Mouse (Mus musculus) midbrain, embryonic 11.5 days (tissue): ENCODE results near the gene Acvr1b. TPM values are rescaled to one million over a fixed set of nuclear protein-coding genes. Genes with fewer than 3 reads are reported as not detected.

ENCODE experiments used
- ATAC-seq: fragments of 200-750 bp; cut with Nextera tagmentation; 2 replicates; pipeline ENCODE4 v1.8.0; 2017; ENCODE audit warnings: moderate TSS enrichment, moderate library complexity; ENCODE audit not compliant: low FRiP score
- DNase-seq: peaks from one replicate; pipeline ENCODE4 v3.0.0; 2015; ENCODE audit warnings: low spot score; ENCODE audit errors: missing footprints
- H3K27ac ChIP-seq: fragments of 300-500 bp; sonication (generic); 2 replicates; pipeline ENCODE4 v1.5.1; 2014; ENCODE audit warnings: low read depth, low read length
- H3K27me3 ChIP-seq: fragments of 300-500 bp; sonication (generic); 2 replicates; pipeline ENCODE4 v1.6.1; 2014; ENCODE audit warnings: mild to moderate bottlenecking, low read length, moderate library complexity, mixed read lengths; ENCODE audit not compliant: control insufficient read depth, insufficient read depth
- H3K36me3 ChIP-seq: fragments of 300-500 bp; sonication (generic); 2 replicates; pipeline ENCODE4 v1.6.1; 2014; ENCODE audit warnings: mild to moderate bottlenecking, low read length, moderate library complexity, mixed read lengths; ENCODE audit not compliant: control insufficient read depth, insufficient read depth
- H3K4me1 ChIP-seq: fragments of 300-500 bp; sonication (generic); 2 replicates; pipeline ENCODE4 v1.6.1; 2014; ENCODE audit warnings: low read length; ENCODE audit not compliant: control insufficient read depth, insufficient read depth
- H3K4me2 ChIP-seq: fragments of 300-500 bp; sonication (generic); 2 replicates; pipeline ENCODE4 v1.6.1; 2014; ENCODE audit warnings: mild to moderate bottlenecking, moderate library complexity
- H3K4me3 ChIP-seq: fragments of 300-500 bp; sonication (generic); 2 replicates; pipeline ENCODE4 v1.5.1; 2014; ENCODE audit warnings: low read depth, low read length
- H3K9ac ChIP-seq: fragments of 300-500 bp; sonication (generic); 2 replicates; pipeline ENCODE4 v1.6.1; 2014; ENCODE audit warnings: low read length
- H3K9me3 ChIP-seq: fragments of 300-500 bp; sonication (generic); 2 replicates; pipeline ENCODE4 v1.6.1; 2016; ENCODE audit warnings: low read length; ENCODE audit not compliant: control insufficient read depth
- WGBS: fragments of 180-500 bp; shearing (Covaris S2); extraction: QIAGEN DNeasy Blood & Tissue Kit; methylation state at CpG from one replicate; pipeline ENCODE4 v1.1.7; 2014; 5-methylcytosine and 5-hydroxymethylcytosine counted together
- polyA plus RNA-seq: library from polyadenylated mRNA; unstranded; fragments of >200 nt; fragmentation: Nextera tagmentation; extraction: Ambion mirVana; gene quantifications from 2 replicates; pipeline ENCODE4 v1.2.1, GENCODE M21; 2014

Gene Acvr1b
- polyA plus RNA-seq, 1 experiment from 2014 or later: 15.2 TPM

DNA sequence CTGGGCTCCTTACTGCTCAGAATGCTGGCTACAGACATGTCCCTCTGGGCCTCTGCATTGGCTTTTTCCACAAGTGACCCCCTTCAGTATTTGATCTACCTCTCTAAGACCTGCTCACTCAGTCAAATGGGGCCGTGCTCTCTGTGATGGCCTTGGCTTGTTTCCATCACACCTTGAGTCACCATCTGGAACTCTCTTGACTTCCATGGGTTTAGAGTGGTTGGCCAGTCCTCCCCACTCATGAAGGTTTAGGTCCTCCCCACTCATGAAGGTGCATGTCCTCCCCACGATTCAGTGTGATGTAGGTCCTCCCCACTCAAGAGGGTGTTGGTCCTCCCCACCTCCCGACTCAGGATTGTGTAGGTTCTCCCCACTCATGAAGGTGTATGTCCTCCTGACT lies 59.3 kb downstream of the Acvr1b start:
- H3K27ac ChIP-seq: no peak overlapping the region
- no peaks in the 10 kb centered on the region for H3K9me3 ChIP-seq
- H3K4me1 ChIP-seq: peaks cover 4% of the 10 kb centered on the region; the same call in 1 of the 2 replicates
- no peaks in the 10 kb centered on the region; the same call in 1 of the 2 replicates for H3K27me3 ChIP-seq
- 93% methylated on average over 3 of the region's 3 CpGs for WGBS
- H3K36me3 ChIP-seq: peaks cover 7% of the 10 kb centered on the region; the same call in 1 of the 2 replicates
- peak; percentile 78 for DNase-seq
- H3K9ac ChIP-seq: no peak overlapping the region
- H3K4me3 ChIP-seq: no peak overlapping the region
- ATAC-seq: no peak
- no peak overlapping the region for H3K4me2 ChIP-seq

DNA sequence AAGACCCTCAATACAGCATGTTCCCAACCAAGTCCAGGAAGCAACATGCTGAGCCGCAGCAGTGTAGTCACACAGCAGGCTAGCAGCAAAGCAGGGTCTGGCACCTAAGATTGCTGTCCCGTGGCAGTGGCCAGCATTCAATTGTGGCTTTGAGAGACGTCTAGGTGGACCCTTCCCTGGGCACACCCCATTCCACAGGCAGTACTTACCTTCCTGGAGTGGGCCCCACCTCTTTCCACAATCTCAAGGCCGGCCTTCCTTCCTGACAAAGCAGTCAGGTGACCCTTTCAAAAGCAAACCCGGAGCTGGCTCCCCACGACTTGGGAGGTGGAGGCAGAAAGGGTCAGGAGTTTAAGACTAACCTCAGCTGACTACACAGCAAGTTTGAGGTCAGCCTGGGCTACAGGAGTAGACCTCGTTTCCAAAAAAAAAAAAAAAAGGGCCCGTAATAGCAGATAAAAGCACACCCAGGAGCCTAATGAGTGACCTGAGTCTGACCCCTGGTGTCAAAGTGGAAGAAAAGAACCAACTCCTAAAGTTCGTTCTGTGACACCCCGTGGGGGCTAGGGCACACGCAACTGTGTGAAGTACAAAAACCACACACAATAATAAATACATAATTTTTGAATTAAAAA lies 59.9 kb downstream of the Acvr1b start:
- no peaks in the 10 kb centered on the region; the same call in 1 of the 2 replicates for H3K27me3 ChIP-seq
- 30% methylated on average over 11 of the region's 11 CpGs for WGBS
- DNase-seq (peak; percentile 80), ATAC-seq (no peak)
- H3K36me3 ChIP-seq: peaks cover 7% of the 10 kb centered on the region; the same call in 1 of the 2 replicates
- no peak overlapping the region for H3K4me3 ChIP-seq
- peaks cover 4% of the 10 kb centered on the region; the same call in 1 of the 2 replicates for H3K4me1 ChIP-seq
- no peak overlapping the region for H3K4me2 ChIP-seq
- H3K27ac ChIP-seq: no peak overlapping the region
- no peaks in the 10 kb centered on the region for H3K9me3 ChIP-seq
- H3K9ac ChIP-seq: no peak overlapping the region

DNA sequence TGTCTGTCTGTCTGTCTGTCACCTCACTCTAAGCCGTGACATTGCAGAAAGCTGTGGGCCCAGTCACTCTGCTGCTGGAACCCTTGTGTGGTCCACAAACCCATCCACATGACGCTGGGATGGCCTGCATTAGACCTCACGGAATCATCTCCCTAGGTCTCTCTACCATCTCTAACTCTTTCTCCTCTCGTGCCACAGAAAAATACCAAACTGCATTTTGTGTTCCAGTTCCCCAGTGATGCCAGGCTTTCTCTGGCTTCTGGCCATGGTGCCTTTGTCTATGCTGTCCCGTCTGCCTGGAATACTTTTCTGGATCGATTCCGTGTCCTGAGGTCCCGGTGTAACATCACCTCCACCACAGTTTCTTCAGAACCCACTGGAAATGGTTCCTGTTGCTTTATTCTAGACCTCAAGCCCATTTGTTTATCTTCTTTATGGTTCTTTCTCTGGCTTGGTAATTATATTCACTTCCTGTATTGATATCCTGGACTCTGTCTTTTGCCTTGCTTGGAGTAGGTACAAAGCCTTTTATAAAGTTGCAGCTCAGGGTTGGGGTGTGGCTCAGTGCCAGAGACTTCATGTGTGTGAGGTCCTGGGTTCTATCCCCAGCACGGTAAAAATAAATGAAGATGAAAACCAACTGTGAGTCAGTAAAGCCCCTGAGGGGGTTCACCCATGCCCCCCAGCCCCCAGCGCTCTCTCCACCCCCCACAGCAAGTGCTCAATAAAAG lies 60.9 kb downstream of the Acvr1b start:
- no peak overlapping the region for H3K4me3 ChIP-seq
- peaks cover 4% of the 10 kb centered on the region; the same call in 1 of the 2 replicates for H3K4me1 ChIP-seq
- no peak overlapping the region for H3K4me2 ChIP-seq
- H3K36me3 ChIP-seq: peaks cover 7% of the 10 kb centered on the region; the same call in 1 of the 2 replicates
- H3K27ac ChIP-seq: no peak overlapping the region
- DNase-seq (peak; percentile 72), ATAC-seq (no peak)
- 78% methylated on average over 10 of the region's 10 CpGs for WGBS
- H3K27me3 ChIP-seq: no peaks in the 10 kb centered on the region; the same call in 1 of the 2 replicates
- no peaks in the 10 kb centered on the region for H3K9me3 ChIP-seq
- no peak overlapping the region for H3K9ac ChIP-seq

DNA sequence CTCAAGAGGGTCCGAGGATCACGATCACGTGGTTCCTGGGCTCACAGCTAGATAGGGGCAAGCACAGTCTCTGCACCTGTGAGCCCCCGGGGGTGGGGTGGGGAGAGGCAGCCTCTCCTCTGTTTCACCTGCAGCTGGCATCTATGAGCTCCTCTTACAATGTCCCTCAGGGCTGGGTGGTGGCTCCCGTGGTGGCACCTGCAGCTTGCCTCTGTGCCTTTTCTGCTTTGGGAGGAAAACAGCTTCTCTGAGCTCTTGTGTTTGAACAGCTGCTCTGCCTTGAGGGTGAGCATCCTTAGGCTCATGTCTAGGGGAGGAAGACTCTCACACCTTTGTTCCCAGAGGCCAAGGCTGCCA lies 61.5 kb downstream of the Acvr1b start:
- H3K4me1 ChIP-seq: peaks cover 4% of the 10 kb centered on the region; the same call in 1 of the 2 replicates
- DNase-seq (no peak), ATAC-seq (no peak)
- H3K27me3 ChIP-seq: no peaks in the 10 kb centered on the region; the same call in 1 of the 2 replicates
- no peak overlapping the region for H3K9ac ChIP-seq
- peaks cover 5% of the 10 kb centered on the region; the same call in 1 of the 2 replicates for H3K36me3 ChIP-seq
- no peak overlapping the region for H3K4me2 ChIP-seq
- WGBS: 47% methylated on average over 5 of the region's 5 CpGs
- no peak overlapping the region for H3K4me3 ChIP-seq
- H3K27ac ChIP-seq: no peak overlapping the region
- H3K9me3 ChIP-seq: no peaks in the 10 kb centered on the region

DNA sequence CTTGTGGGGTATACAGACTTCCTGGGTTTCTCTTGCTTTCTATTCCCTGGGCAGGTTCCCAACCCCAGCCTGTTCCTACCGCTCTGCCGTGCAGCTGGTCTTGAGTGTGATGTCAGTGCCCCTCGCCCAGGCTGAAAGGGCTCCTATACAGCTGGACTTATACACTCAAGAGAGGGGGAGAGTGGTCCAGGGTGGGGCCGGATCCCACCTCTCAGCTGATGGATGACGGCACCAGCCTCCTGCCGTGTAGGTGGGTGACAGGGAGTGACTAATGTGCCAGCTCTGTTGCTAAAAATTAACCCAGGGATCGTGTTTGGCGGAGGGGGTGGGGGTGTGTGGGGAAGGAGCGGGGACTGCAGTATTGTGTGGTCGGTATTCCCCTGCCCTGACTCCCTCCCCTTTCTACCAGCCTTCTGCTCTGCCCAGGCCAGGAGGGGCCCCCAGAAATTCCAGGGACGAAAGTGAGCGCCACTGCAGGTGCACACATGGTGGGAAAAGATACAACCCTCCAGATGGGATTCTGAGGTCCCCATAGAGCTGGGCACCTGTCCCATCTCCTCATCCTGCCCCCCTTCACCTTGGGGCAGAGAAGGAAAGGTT lies 62.0 kb downstream of the Acvr1b start:
- no peaks in the 10 kb centered on the region; the same call in 1 of the 2 replicates for H3K27me3 ChIP-seq
- no peak overlapping the region for H3K27ac ChIP-seq
- WGBS: 55% methylated on average over 12 of the region's 12 CpGs

DNA sequence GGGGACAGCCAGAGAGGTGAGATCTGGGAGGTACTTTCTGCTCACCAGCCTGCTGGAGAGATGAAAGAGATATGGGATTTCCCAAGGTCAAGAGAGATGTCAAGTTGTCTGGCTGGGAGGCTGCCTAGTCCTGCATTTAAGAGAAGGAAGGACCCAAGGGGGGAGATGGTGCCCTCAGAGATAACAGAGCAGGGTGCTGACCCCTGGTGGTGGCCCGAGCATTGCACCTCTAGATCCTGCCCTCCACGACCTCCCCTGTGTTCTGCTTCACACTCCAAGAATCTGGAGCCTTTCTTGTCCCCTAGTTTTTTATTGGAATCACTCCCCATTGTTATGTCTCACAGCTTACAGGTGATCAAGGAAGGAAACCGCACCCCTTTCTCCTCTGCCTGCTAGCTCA lies 63.0 kb downstream of the Acvr1b start:
- no peak for ATAC-seq
- Histone ChIP-seq H3K9me3 (no peaks in the 10 kb centered on the region), H3K4me1 (peaks cover 7% of the 10 kb centered on the region; the same call in 1 of the 2 replicates), H3K27ac (no peak overlapping the region), H3K4me3 (no peak overlapping the region), H3K9ac (no peak overlapping the region), H3K27me3 (no peaks in the 10 kb centered on the region; the same call in 1 of the 2 replicates), H3K36me3 (no peaks in the 10 kb centered on the region; the same call in 1 of the 2 replicates), H3K4me2 (no peak overlapping the region)
- 6% methylated on average over 3 of the region's 3 CpGs for WGBS
- peak; percentile 95 for DNase-seq

More for the DNA sequence above, 62.0 kb downstream of the Acvr1b start:
- DNase-seq (no peak), ATAC-seq (no peak)
- H3K4me3 ChIP-seq: no peak overlapping the region
- no peak overlapping the region for H3K4me2 ChIP-seq
- H3K4me1 ChIP-seq: peaks cover 5% of the 10 kb centered on the region; the same call in 1 of the 2 replicates
- H3K9me3 ChIP-seq: no peaks in the 10 kb centered on the region
- H3K9ac ChIP-seq: no peak overlapping the region
- peaks cover 3% of the 10 kb centered on the region; the same call in 1 of the 2 replicates for H3K36me3 ChIP-seq

DNA sequence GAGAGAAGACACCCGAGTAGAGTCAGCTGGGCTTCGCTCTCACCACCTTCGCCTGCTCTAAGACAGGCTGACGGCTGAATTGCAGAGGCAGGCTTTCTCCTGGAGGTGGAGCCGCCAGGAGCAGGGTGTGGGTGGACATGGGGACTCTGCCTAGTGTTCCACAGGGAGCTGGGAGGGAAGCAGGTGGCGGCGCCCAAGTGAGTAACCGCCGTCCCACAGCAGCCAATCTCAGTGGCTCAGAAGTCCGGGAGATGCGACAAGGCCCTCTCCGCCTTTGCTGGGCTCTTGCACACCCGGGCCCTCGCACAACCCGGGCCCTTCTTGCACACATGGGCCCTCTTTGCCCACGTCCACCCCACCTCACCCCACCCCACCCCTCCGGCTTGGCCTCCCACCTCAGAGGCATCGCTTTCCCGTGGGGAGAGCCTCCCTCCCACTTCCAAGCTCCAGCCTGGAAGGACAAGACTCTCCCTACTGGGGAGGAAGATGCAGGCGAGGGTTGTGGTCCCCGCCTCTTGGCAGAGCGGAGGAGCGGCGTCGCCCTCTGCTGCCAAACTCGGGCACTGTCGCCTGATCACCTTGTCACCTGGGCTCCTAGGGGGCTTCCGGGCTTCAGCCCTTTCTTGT lies 65.1 kb downstream of the Acvr1b start:
- DNase-seq (peak; percentile 94), ATAC-seq (peak; percentile 58)
- no peak overlapping the region for H3K27ac ChIP-seq
- peak overlapping the region; percentile 44 for H3K9ac ChIP-seq
- peaks cover 7% of the 10 kb centered on the region; the same call in 1 of the 2 replicates for H3K4me1 ChIP-seq
- no peaks in the 10 kb centered on the region for H3K9me3 ChIP-seq
- no peaks in the 10 kb centered on the region for H3K36me3 ChIP-seq
- WGBS: 6% methylated on average over 27 of the region's 28 CpGs
- H3K4me2 ChIP-seq: peak overlapping the region; percentile 45
- H3K27me3 ChIP-seq: no peaks in the 10 kb centered on the region; the same call in 1 of the 2 replicates
- H3K4me3 ChIP-seq: peak overlapping the region; percentile 17

DNA sequence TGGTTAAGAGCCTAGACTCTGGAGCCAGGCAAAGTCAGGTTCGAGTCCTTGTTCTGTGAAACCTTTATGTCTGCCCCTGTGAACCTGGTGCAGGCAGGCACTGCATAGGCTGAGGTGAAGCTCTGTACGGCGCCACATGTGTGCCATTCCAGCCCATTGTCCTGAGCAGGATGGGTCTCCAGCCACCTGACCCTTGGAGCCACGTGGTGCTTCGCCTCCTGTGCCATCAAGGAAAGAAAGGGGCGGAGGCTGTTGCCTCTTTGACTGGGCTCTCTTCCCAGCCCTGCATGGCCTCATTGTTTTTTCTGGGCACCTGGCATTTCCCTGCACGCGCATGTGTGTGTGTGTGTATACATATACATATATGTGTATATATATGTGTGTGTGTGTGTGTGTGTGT lies 66.0 kb downstream of the Acvr1b start:
- no peaks in the 10 kb centered on the region; the same call in 1 of the 2 replicates for H3K27me3 ChIP-seq
- H3K4me2 ChIP-seq: no peak overlapping the region
- no peaks in the 10 kb centered on the region for H3K36me3 ChIP-seq
- DNase-seq (no peak), ATAC-seq (no peak)
- H3K4me3 ChIP-seq: no peak overlapping the region
- 64% methylated on average over 8 of the region's 8 CpGs for WGBS
- no peak overlapping the region for H3K27ac ChIP-seq
- H3K9ac ChIP-seq: no peak overlapping the region
- no peaks in the 10 kb centered on the region for H3K9me3 ChIP-seq
- H3K4me1 ChIP-seq: peaks cover 7% of the 10 kb centered on the region; the same call in 1 of the 2 replicates
